Comparison of ENCODE assay signal across 25 mouse cellular contexts in genomic region chr9:117092177-117092555, GRCm38 (mm10).
"Had no signal": no experiment of that assay in that cellular context is flagged by ENCODE, and none has a peak within 500 bp of the region (broad histone marks: within the 10 kb centered on the region; RNA-seq: fewer than 3 reads in every experiment).

No protein-coding gene starts in this region.

- H3K4me2 ChIP-seq: heart, embryonic 11.5 days; heart, embryonic 13.5 days; heart, embryonic 15.5 days; hindbrain, embryonic 12.5 days; hindbrain, embryonic 14.5 days; intestine, embryonic 15.5 days; limb, embryonic 12.5 days had no signal

- H3K36me3 ChIP-seq: heart, embryonic 15.5 days; hindbrain, embryonic 10.5 days; hindbrain, embryonic 12.5 days; intestine, embryonic 15.5 days; limb, embryonic 12.5 days had no signal

- H3K4me1 ChIP-seq: heart, embryonic 13.5 days; heart, embryonic 15.5 days; hindbrain, embryonic 10.5 days; intestine, embryonic 15.5 days had no signal

- H3K9me3 ChIP-seq: heart, embryonic 13.5 days; heart, embryonic 15.5 days; hindbrain, embryonic 10.5 days; hindbrain, embryonic 12.5 days; intestine, embryonic 15.5 days; limb, embryonic 10.5 days; limb, embryonic 12.5 days had no signal

- H3K4me3 ChIP-seq: gastrocnemius, adult 2 months; heart, adult 2 months; heart, embryonic 13.5 days; heart, embryonic 15.5 days; hindbrain, embryonic 10.5 days; hindbrain, embryonic 12.5 days; intestine, embryonic 15.5 days; layer of hippocampus, adult 2 months; left cerebral cortex, adult 2 months; limb, embryonic 10.5 days; limb, embryonic 12.5 days had no signal

- ATAC-seq: hindbrain, embryonic 16.5 days; inflammation-experienced regulatory T-cells, adult 6 months; intestine, embryonic 15.5 days; intestine, postnatal 0 days had no signal

- H3K27ac ChIP-seq: gastrocnemius, adult 2 months; heart, adult 2 months; heart, embryonic 13.5 days; heart, embryonic 15.5 days; hindbrain, embryonic 10.5 days; hindbrain, embryonic 12.5 days; hindbrain, embryonic 14.5 days; intestine, embryonic 15.5 days; layer of hippocampus, adult 2 months; left cerebral cortex, adult 2 months; limb, embryonic 10.5 days had no signal

- H3K27me3 ChIP-seq: heart, embryonic 13.5 days; heart, embryonic 15.5 days; hindbrain, embryonic 12.5 days; intestine, embryonic 15.5 days; limb, embryonic 12.5 days had no signal

- H3K9ac ChIP-seq: heart, embryonic 13.5 days; heart, embryonic 15.5 days; hindbrain, embryonic 12.5 days; hindbrain, embryonic 14.5 days; intestine, embryonic 15.5 days; limb, embryonic 12.5 days had no signal

- DNase-seq: gastrocnemius, adult 2 months; gastrocnemius, postnatal 10 days; gastrocnemius, postnatal 25 days; heart, adult 2 months; heart, postnatal 4 days; kidney, adult 18-20 months; kidney, adult 8-10 months; kidney, postnatal 10 days; kidney, postnatal 25 days; kidney, postnatal 4 days; liver had no signal
